Mouse (Mus musculus) kidney, embryonic 16.5 days (tissue): ENCODE measurements at regions not wholly inside any gene's neighbourhood (a gene's known extent, or its start where the extent isn't known, plus 50 kb on each side); places are given as distances from the start of the nearest gene placed in this dataset.
"Not testable (repeated sequence)": the region's sequence is repeated elsewhere in the genome, so short reads cannot be mapped to it uniquely, and the experiment has no call there.

Source experiments
- ATAC-seq: fragments of 200-750 bp; cut with Nextera tagmentation; 2 replicates; pipeline ENCODE4 v1.8.0; 2017; ENCODE audit warnings: moderate TSS enrichment; ENCODE audit not compliant: low FRiP score, low TSS enrichment
- H3K27ac ChIP-seq: fragments of 300-500 bp; sonication (generic); 2 replicates; pipeline ENCODE4 v1.5.1; 2014; ENCODE audit warnings: low read length
- H3K27me3 ChIP-seq: fragments of 300-500 bp; sonication (generic); 2 replicates; pipeline ENCODE4 v1.6.1; 2014; ENCODE audit warnings: low read length, control low read depth, mixed read lengths; ENCODE audit not compliant: insufficient read depth
- H3K36me3 ChIP-seq: fragments of 300-500 bp; sonication (generic); 2 replicates; pipeline ENCODE4 v1.6.1; 2014; ENCODE audit warnings: low read length, control low read depth, mixed read lengths; ENCODE audit not compliant: insufficient read depth
- H3K4me1 ChIP-seq: fragments of 300-500 bp; sonication (generic); 2 replicates; pipeline ENCODE4 v1.6.1; 2014; ENCODE audit warnings: low read length, control low read depth, mixed read lengths; ENCODE audit not compliant: insufficient read depth
- H3K4me2 ChIP-seq: fragments of 300-500 bp; sonication (generic); replicated peaks from 2 replicates; pipeline ENCODE4 v1.6.1; 2014; ENCODE audit warnings: low read depth, low read length
- H3K4me3 ChIP-seq: fragments of 300-500 bp; sonication (generic); 2 replicates; pipeline ENCODE4 v1.5.1; 2014; ENCODE audit warnings: mild to moderate bottlenecking, low read length
- H3K9ac ChIP-seq: fragments of 300-500 bp; sonication (generic); replicated peaks from 2 replicates; pipeline ENCODE4 v1.6.1; 2014; ENCODE audit warnings: low read length
- H3K9me3 ChIP-seq: fragments of 300-500 bp; sonication (generic); 2 replicates; pipeline ENCODE4 v1.6.1; 2016; ENCODE audit warnings: low read length, control low read depth
- WGBS: fragments of 180-500 bp; shearing (Covaris S2); extraction: QIAGEN DNeasy Blood & Tissue Kit; methylation state at CpG from one replicate; pipeline ENCODE4 v1.1.7; 2014; 5-methylcytosine and 5-hydroxymethylcytosine counted together

DNA sequence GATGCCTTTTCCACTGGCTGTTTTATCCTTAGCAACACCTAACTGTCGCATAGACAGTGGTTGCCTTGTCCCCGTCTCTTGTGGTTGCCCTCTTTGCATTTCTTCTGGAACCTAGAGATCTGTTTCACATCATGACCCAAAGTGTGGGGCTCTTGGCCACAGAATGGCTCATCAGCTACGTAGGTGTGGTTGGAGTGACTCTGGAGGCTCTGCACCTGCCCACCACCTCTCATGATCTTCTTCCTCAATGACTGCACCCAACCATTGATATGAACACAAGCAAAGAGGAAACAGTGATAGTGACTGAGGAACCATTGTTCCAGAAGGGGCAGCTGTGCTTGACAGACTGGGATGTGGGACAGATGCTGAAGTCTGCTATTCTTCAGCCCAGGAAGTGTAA lies 167.8 kb upstream of the Rapgef5 start:
- H3K4me1 ChIP-seq: peaks cover 3% of the 10 kb centered on the region; the same call in 1 of the 2 replicates
- ATAC-seq: no peak
- H3K9me3 ChIP-seq: no peaks in the 10 kb centered on the region
- H3K4me2 ChIP-seq: no peak overlapping the region
- H3K27me3 ChIP-seq: no peaks in the 10 kb centered on the region
- no peak overlapping the region for H3K9ac ChIP-seq
- H3K36me3 ChIP-seq: no peaks in the 10 kb centered on the region
- WGBS: 95% methylated on average over 3 of the region's 3 CpGs
- H3K27ac ChIP-seq: no peak overlapping the region
- no peak overlapping the region for H3K4me3 ChIP-seq

DNA sequence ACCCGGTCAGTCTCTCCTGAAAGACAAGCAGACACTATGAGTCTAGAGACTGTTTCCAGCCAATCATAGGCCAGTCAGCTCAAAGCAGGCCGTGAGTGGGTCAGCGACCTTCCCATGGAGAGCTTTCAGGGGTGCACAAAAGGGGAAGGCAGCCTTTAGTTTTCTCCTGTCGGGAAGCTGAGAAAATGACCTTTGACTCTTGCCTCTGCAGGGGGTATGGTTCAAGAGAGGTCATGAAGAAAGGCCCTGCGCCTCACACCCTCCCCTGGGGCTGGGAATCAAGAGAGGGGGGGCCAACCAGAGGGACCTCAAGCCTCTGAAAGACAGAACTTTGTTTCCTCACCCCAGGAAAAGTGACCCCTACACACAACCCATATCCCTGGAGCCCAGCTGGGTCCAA lies 164.4 kb upstream of the Rapgef5 start:
- Histone ChIP-seq H3K27me3 (no peaks in the 10 kb centered on the region), H3K27ac (no peak overlapping the region), H3K9ac (no peak overlapping the region), H3K36me3 (no peaks in the 10 kb centered on the region), H3K4me3 (no peak overlapping the region), H3K9me3 (no peaks in the 10 kb centered on the region), H3K4me2 (no peak overlapping the region), H3K4me1 (no peaks in the 10 kb centered on the region)
- WGBS: 15% methylated on average over 5 of the region's 5 CpGs
- ATAC-seq: no peak

DNA sequence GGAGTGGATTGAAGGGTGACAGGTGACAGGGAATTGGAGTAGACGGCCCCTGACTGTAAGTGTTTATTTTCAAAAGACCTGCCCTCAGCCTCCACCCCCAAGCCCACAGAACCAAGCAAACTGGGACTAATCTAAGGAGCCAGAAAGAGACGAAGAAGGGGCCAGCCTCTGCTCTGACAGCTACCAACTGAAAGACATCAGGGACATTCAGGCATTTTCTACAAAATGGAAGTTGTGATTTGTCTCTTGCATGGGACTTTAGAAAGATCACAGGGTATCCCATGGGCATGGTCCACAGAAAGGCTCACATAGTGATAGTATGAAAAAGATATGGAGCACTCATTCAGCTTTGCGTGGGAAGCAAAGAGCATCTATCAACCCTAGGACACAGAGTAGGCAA lies 163.8 kb upstream of the Rapgef5 start:
- WGBS: 58% methylated on average over 3 of the region's 3 CpGs
- Histone ChIP-seq H3K4me2 (no peak overlapping the region), H3K9ac (no peak overlapping the region), H3K27me3 (no peaks in the 10 kb centered on the region), H3K36me3 (no peaks in the 10 kb centered on the region), H3K4me1 (no peaks in the 10 kb centered on the region), H3K4me3 (no peak overlapping the region), H3K9me3 (no peaks in the 10 kb centered on the region), H3K27ac (no peak overlapping the region)
- ATAC-seq: no peak

DNA sequence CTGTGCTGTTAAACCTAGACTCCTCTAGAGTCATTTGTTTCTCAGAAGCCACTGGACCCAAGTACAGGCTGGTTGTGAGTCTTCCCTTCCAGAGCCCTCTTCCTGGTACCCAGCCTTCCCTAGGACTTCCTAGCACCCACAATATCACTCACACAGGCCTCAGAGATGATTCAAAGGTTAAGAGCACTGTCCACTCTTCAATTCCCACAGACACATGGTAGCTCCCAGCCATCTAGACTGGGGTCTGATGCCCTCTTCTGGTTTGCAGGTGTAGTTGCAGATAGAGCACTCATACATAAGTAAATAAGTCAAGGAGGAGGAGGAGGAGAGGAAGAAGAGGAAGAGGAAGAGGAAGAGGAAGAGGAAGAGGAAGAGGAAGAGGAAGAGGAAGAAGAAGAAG lies 163.3 kb upstream of the Rapgef5 start:
- Histone ChIP-seq H3K9ac (no peak overlapping the region), H3K36me3 (no peaks in the 10 kb centered on the region), H3K27ac (no peak overlapping the region), H3K4me1 (no peaks in the 10 kb centered on the region), H3K4me2 (no peak overlapping the region), H3K4me3 (no peak overlapping the region), H3K27me3 (no peaks in the 10 kb centered on the region), H3K9me3 (no peaks in the 10 kb centered on the region)
- ATAC-seq: no peak

DNA sequence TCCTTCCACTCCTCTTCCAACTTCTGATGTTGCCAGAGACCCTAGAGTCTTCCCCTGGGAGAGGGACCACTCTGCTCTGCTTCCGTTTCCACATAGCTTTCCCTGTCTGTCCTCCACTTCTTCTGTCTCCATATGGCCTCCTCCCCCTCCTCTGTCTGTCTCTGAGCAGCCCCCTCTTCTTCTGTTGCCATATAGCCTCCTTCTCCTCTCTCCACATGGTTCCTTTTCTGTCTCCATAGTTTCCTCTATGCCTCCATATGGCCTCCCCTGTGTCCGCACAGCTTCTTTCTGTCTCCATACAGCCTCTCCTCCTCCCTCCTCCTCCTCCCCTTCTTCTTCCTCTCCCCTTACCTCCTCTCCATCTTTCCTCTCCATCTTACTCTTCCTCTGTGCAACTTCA lies 158.5 kb upstream of the Rapgef5 start:
- Histone ChIP-seq H3K4me3 (no peak overlapping the region), H3K4me2 (no peak overlapping the region), H3K36me3 (no peaks in the 10 kb centered on the region), H3K9ac (no peak overlapping the region), H3K27me3 (no peaks in the 10 kb centered on the region), H3K27ac (no peak overlapping the region), H3K4me1 (no peaks in the 10 kb centered on the region), H3K9me3 (no peaks in the 10 kb centered on the region)
- 86% methylated on average over 2 of the region's 2 CpGs for WGBS
- ATAC-seq: no peak

DNA sequence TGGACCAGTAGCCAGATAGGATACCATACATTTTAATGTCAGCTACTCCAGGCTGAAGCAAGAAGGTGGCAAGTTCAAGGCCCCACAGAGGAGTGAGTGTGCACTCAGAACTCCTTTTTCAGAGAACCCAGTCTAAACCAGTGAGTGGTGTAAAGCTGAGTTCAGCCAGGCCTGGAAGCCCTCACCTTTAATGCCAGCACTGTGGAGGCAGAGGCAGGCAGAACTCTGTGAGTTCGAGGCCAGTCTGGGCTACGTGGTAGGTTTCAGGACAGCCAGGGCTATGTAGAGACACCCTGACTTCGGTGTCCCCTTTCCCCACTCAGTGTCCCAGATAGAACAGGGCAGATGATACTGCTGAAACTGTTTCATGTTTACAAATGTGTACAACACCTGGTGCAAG lies 157.4 kb upstream of the Rapgef5 start:
- H3K4me2 ChIP-seq: no peak overlapping the region
- H3K4me1 ChIP-seq: no peaks in the 10 kb centered on the region
- 100% methylated on average over 3 of the region's 3 CpGs for WGBS
- no peak for ATAC-seq
- no peak overlapping the region for H3K27ac ChIP-seq
- H3K9me3 ChIP-seq: no peaks in the 10 kb centered on the region
- H3K4me3 ChIP-seq: no peak overlapping the region
- H3K27me3 ChIP-seq: no peaks in the 10 kb centered on the region
- H3K36me3 ChIP-seq: no peaks in the 10 kb centered on the region
- no peak overlapping the region for H3K9ac ChIP-seq

DNA sequence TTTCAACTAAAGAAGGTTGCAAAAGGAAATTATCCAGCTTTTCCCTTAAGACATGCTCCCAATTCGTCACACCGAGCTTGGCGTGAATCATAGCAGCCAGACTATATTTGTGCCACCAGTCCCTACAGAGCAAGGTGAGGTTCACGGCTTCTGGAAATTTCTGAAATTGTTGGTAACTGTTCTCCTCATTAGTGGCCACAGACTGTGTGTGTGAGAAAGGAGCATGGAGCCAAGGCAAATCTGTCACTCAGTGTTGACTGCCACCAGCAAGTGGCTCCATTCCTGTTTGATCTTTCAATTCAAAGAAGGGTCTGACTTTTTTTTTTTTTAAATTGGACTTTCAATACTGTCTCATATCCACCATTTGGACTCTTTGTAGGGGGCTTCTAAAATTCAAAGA lies 156.1 kb upstream of the Rapgef5 start:
- no peaks in the 10 kb centered on the region for H3K36me3 ChIP-seq
- H3K9ac ChIP-seq: no peak overlapping the region
- WGBS: 80% methylated on average over 4 of the region's 4 CpGs
- no peaks in the 10 kb centered on the region for H3K27me3 ChIP-seq
- no peaks in the 10 kb centered on the region for H3K4me1 ChIP-seq
- H3K4me2 ChIP-seq: no peak overlapping the region
- no peak overlapping the region for H3K27ac ChIP-seq
- no peak for ATAC-seq
- no peak overlapping the region for H3K4me3 ChIP-seq
- no peaks in the 10 kb centered on the region for H3K9me3 ChIP-seq

DNA sequence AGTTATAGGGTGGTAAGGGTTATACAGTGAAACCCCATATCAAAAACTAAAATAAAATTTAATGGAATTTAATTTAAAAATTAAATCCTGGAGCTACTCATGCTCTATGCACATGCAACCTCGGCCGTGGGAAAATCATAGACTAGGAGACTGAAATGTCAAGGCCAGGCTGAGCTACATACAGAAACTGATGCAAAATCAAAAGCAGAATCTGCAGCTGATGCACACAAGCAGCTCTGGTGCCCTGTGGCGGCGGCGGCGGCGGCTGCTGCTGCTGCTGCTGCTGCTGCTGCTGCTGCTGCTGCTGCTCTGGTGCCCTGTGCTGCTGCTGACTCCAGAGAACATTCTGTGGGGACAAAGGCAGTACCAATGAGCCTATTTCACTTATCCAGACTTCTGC lies 154.5 kb upstream of the Rapgef5 start:
- no peak for ATAC-seq
- Histone ChIP-seq H3K4me2 (no peak overlapping the region), H3K9me3 (no peaks in the 10 kb centered on the region), H3K4me1 (no peaks in the 10 kb centered on the region), H3K27ac (no peak overlapping the region), H3K9ac (no peak overlapping the region), H3K36me3 (no peaks in the 10 kb centered on the region), H3K27me3 (no peaks in the 10 kb centered on the region), H3K4me3 (no peak overlapping the region)
- WGBS: 91% methylated on average over 7 of the region's 7 CpGs

DNA sequence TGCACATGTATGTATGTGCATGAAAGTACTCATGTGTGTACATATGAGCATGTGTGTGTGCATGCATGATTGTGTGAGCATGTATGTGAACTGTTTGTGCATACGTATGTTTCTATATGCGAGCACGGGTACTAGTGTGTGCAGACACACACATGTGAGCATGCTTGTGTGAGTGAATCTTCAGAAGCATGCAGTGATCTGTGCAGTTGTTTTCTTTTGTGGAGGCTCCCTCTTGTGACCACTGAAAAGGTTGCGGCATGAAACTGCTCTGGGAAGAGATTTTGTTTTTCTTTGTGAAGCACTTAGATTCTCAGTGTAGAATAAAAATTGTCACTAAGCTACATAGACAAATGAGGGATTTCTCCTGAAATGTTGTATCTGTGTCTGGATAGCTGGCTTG lies 152.8 kb upstream of the Rapgef5 start:
- H3K27ac ChIP-seq, H3K4me1 ChIP-seq, ATAC-seq, H3K27me3 ChIP-seq, H3K4me3 ChIP-seq, H3K4me2 ChIP-seq, H3K9me3 ChIP-seq, H3K9ac ChIP-seq, H3K36me3 ChIP-seq: not testable (repeated sequence)
- 61% methylated on average over 4 of the region's 4 CpGs for WGBS

DNA sequence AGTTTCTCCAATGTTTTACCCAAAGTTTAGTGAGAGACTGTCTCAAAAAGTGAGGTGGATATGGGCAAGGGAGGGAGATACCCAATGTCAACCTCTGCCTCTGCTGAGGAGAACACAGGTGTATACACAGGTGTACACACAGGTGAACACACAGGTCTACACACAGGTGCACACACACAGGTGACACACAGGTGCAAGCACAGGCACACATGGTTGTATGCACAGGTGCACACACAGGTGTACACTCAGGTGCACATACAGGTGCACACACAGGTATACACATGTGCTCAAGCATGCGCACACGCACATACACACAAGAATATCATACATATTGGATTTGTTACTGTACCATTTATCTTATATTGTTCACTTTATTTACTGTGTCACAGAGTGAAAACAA lies 151.1 kb upstream of the Rapgef5 start:
- no peak overlapping the region for H3K4me2 ChIP-seq
- H3K9me3 ChIP-seq: no peaks in the 10 kb centered on the region
- 93% methylated on average over 2 of the region's 2 CpGs for WGBS
- no peak overlapping the region for H3K4me3 ChIP-seq
- no peaks in the 10 kb centered on the region for H3K36me3 ChIP-seq
- H3K27ac ChIP-seq: no peak overlapping the region
- H3K27me3 ChIP-seq: no peaks in the 10 kb centered on the region
- ATAC-seq: no peak
- H3K4me1 ChIP-seq: no peaks in the 10 kb centered on the region
- H3K9ac ChIP-seq: no peak overlapping the region

DNA sequence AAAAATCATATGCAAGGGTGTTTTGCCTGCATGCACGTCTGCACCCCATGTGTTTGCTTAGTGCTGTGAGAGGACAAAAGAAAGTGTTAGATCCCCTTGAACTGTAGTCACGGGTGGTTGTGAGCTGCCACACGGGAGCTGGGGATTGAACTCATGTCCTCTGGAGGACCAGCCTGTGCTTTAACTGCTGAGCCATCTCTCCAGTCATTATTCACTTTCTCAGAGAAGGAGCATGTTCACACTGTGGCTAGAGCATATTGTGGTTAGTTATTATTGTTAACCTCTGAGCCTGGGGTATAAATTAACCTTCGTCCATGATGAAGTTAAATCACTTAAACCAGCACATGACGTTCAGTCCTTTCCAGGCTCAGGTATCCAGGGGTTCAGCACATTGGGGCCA lies 150.4 kb upstream of the Rapgef5 start:
- H3K27me3 ChIP-seq: no peaks in the 10 kb centered on the region
- H3K4me1 ChIP-seq: no peaks in the 10 kb centered on the region
- no peak overlapping the region for H3K27ac ChIP-seq
- no peaks in the 10 kb centered on the region for H3K36me3 ChIP-seq
- WGBS: 51% methylated on average over 5 of the region's 5 CpGs
- H3K9ac ChIP-seq: no peak overlapping the region
- no peak; the same call in 1 of the 2 replicates for ATAC-seq
- H3K4me2 ChIP-seq: no peak overlapping the region
- H3K9me3 ChIP-seq: no peaks in the 10 kb centered on the region
- H3K4me3 ChIP-seq: no peak overlapping the region
